Mouse (Mus musculus): ENCODE measurements at regions not wholly inside any gene's neighbourhood (a gene's known extent, or its start where the extent isn't known, plus 50 kb on each side); places are given as distances from the start of the nearest gene placed in this dataset.

DNA sequence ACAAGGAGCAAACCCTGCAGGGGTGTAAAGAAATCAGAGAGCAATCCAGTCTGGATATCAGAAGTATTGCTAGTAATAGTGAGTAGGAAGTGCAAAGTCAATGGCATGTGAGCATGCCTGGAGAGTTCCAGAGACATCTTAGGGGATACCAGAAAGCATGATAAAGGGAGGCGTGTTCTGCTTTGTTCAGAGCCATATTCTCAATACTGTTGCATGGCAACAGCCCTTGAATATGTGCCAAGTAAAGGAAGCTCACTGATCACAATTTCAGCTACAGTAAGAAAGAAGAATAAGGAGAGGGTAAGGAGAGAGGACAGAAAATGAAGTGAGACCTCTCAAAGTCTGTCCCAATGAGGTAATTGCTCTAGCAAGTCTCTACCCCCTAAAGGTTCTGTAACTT lies 92.1 kb upstream of the Thrb start:
- DNase-seq, result no peak

DNA sequence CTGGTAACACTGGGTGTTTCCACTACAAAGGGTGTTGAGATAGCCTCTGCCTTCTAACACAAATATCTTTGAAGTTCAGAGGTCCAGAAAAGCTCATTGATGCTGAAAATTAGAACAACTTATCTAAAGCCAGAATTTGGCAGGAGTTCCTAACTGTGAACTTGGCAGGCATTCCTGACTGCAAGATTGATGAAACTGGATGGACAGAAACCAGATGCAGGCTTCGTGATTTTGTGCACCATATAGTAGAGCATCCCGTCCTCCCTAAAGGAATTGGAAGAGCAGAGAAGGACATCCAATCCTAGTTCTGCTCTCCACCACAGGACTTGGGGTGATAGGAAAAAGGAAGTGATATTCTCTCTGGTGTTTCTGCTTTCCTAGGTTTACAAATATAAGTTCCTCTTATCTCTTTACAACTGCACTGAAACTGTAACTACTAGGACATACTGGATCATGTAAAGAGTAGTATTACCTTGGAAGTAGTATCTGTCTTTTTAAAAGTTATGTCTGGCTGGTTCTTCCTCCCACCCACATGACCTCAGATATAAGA lies 90.9 kb upstream of the Thrb start:
- no peak for DNase-seq

DNA sequence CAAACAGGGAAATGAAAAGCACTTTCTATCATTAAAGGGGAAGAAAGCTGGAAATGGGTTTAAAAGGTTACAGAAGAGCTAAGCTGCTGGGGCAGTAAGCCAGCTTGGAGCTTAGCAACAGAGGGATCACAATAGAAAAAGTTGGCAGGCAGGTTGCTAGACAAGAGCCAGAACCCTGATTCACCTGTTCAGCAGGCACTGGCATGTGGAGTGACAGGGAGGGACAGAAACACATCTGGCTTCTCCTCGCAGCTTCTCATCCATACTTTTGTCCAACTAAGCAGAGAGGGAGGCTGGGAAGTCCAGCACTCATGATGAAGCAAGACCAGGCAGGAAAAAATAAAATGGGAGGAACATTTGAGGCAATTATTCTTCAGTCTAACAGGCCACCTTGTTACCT lies 81.3 kb upstream of the Thrb start:
- DNase-seq, result no peak

DNA sequence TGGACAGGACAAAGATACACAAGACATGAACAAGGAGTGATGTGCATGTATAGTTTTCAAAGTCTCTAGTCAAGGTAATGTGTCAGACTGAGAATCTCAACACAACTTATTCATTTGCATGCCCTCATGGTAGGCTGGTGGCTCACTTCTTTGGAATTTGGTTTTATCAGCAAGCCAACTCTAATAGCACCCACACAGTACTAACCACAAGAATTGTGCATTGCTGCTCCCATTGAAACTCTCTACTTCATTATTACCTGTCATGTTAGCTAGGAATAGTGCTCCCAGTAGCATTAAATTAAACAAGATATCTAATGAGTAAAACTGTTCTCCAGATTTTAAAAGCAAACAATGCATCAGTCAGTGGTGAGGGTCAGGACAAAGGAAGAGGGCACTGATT lies 70.5 kb upstream of the Thrb start:
- no peak for DNase-seq

DNA sequence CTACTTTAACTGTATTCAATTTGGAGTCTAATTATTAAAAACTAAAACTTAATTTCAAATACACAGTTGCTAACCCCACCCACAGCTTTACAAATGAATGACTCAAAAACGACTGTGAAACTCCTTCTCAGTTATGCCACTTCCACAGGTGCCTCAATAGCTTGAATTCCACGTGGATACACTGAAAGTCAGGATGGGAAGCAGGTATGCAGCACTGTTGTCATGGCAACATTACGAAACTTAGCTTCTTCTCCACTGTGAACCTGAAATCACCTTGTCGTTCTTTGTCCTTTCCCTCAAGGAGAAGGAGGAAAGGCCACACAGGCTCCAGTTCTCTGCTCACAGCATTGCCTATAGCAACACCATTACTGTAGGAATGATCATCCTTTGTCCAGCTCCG lies 60.5 kb upstream of the Thrb start:
- no peak for DNase-seq

DNA sequence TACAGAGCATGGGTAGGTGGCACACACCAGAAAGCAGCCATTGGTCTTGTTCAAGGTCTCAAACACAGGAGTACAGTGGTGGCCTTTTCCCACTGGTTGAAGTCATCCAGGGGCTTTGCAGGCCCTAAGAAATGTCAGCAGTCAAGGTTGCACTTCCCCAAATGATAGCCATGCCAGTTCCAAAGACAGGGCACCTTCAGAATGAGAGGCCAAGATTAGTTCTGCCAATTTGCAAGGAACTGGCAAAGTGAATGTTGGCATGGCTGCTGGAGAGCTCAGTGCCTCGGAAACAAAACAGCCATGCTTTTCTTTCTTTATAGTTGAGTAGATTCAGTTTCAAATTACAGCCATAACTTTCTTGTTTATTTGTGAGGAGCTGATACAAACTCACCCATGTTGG lies 57.7 kb upstream of the Thrb start:
- DNase-seq, result no peak

DNA sequence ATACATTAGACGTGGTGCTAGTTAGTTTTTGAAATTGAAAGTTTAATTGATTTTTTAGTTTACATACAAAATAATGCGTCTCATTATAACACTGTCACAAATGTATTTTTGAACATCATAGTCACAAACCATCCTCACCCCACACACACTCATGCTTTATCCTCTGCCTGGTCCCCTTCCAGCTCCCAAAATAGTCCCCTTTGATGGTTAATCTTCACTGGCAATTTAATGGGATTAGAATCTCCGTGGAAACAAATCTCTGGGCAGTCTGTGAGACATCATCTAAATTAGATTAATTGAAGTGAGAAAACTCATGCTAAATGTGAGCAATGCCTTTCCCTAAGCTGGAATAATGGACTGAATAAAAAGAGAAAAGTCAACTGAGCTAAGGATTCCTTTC lies 54.0 kb upstream of the Thrb start:
- no peak for DNase-seq

DNA sequence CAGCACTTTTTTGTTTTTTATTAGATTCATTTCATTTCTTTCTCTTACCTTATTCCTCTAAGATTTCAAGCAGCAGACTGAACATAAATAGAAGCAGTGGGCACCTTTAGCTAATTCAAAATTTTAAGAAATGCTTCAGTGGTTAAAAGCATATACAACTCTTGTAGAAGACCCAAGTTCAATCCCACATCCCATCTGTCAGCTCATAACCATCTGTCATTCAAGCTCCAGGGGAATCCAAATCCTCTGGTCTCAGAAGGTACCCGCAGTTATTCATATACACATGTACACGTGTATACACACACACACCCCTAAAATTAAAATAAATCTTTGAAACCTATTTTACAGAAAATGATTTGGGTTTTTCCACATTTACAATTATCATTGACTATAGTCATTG lies 52.9 kb upstream of the Thrb start:
- DNase-seq, result no peak

Data from kidney, adult 8-10 months (tissue).